Mouse (Mus musculus) lung, postnatal 14 days (tissue): ENCODE measurements around the gene Il16.
A peak's percentile ranks its signal among the peaks of the same experiment; 100 is the strongest.

Source experiments
- DNase-seq: peaks from one replicate; pipeline ENCODE4 v3.0.0; 2021

The Il16 gene

DNA sequence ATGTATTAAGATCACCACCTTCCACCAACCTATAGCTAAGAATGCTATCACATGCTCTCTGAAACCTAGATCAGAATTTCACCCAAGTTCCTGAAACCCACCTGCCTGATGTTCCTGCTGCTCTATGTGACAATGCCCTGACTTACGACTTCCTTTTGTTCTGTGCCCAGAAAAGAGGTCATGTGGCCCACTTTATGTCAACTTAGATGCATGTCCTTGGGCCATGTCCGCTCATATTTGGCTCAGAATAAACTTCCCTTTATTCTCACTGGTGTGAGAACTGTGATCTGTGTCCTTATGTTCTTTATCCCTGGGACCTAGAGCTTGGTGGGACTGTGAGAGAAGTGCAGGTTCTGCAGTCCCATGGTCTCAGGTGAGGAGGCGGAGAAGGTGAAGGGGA lies 68.2 kb downstream of the Il16 start:
- DNase-seq: no peak

DNA sequence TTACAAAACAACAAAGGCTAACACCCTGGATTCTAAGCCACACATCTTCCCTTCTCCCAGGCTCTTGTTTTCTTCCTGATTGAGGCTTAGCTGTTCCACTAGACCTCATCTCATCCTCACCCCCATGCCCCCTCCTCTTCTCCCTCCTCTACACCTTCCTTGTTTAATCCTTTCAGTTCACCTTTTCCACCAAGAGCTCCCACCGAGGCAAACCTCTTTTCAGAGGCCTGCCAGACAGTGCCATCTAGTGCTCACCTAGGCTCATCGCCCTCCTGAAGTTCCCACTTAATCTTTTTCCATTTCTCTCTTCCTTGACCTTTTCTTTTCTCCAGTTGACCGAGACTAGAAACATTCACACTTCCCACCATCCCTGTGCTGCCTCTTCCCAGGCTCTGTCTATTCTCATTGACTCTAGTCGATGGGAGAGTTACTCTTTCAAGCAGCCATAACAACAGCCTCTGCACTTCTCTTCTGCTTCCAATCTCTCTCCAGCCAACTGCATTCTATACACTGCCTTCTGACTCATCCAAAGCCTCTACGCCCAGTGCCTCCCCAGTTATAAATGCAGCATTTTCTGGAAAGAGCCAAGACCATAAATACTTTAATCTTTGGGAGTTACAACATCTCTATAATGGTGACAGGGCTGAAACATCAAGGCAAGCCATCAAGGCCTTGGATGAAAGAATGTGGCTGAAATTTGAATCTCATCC lies 69.8 kb downstream of the Il16 start:
- peak; percentile 49 for DNase-seq

DNA sequence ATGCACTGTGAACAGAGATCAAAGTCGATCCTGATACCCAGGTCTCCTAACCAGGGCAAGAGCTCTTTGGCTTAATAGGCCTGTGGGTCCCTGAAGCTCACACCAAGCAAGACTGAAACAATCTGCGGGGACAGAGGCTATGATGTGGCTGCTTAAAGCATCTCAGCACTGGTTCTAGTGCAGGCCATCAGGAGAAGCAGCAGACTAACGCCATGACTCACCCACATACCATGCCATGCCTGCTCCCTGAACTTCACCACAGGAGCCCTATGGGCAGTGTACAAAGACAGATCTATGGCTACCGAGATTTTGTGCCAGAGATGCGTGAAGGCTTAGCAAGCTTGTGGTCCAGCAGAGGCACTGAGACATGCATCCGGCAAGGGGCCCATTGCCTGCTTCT lies 74.0 kb downstream of the Il16 start:
- DNase-seq: no peak

DNA sequence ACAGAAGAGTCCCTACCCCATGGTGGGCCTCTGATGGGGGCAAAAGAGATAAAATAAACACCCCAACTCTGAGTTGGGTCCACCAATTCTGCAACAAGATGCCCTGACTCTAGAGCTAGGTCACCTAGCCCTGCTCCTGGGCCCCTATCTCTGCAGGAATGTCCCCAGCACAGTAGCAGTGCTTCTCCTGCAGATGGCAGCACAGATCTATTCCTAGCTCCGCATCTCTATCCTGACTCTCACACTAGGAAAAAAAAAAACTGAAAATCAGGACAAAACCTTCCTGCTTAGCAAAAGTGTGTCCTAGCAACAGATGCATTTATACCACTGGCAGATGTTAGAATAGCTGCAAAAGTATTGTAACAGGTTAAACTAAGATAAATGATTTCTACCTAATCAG lies 76.8 kb downstream of the Il16 start:
- peak; percentile 69 for DNase-seq

DNA sequence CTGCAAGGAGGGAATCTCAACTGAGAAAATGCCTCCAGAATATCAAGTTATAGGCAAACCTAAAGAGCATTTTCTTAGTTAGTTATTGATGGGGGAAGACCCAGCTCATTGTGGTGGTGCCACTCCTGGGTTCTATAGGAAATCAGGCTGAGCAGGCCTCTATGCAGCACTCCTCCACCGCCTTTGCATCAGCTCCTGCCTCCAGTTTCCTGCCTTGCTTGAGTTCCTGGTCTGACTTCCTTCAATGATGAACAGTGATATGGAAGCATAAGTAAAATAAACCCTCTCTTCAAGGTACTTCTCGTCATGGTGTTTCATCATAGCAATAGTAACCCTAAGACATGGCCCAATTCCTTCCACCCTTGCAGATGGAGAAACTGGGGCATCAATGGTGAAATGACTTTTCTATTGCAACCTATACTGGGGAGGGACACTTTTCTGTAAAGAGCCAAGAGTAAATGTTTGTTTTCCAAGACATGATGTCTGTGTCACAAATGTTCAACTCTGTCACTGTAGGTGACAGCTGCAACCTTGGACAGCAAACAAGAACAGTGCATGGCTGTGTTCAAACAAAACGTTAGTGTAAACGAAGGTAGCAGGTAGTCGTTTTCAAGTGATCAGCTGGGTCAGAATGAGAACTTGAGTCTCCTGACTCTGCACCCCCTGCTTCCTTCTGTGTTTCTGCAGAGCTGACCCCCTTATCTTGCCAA lies 77.4 kb downstream of the Il16 start:
- DNase-seq: no peak

DNA sequence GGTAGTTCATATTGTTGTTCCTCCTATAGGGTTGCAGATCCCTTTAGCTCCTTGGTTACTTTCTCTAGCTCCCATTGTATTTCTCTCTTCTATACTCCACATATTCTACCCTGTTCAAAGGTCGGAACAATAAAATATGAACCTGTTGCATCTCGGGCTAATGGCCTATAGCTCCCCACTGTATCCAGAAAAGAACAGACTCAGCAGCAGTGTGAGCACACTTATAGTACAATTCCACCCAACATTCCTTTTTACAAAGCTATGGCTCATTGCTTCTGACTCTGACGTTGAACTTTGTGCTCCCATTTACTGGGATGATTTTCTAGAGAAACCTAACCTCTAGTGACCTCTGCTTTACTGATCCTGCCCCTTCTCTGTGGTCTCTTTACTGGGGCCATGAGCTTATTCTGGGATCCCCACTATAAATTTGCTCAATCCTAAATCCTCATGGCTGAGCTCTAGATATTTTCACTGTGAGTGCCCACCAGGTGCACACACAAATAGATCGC lies 79.4 kb downstream of the Il16 start:
- no peak for DNase-seq

DNA sequence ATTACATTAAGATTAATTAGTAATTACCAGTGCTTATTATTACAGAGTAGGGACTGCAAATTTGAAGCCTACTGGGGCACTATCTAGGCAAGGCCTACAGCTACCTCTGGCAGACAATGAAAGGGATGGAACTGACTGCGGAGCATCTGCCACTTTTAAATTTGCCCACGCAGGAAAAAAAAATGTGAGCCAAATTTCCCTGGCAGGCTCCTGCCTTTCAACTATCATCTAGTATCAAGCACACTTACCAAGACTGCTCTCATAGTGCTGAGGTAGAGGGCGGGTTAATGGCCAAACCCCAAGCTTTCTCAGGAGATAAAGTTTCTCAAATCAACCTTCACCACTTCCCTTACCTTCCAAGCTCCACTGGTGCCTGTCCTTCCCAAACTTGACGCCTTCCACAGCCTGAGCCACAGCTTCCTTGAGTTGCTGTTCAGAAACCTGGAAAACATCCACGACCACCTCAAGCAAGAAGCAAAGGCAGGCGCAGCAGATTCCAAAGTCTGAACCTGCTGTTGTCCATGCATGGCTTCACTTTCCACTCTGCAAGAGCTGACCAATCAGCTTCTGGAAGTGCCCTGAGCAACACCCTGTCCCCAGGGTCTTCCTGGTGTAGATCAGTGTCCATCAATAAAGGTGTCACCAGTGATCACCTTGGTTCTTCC lies 82.7 kb downstream of the Il16 start:
- no peak for DNase-seq

DNA sequence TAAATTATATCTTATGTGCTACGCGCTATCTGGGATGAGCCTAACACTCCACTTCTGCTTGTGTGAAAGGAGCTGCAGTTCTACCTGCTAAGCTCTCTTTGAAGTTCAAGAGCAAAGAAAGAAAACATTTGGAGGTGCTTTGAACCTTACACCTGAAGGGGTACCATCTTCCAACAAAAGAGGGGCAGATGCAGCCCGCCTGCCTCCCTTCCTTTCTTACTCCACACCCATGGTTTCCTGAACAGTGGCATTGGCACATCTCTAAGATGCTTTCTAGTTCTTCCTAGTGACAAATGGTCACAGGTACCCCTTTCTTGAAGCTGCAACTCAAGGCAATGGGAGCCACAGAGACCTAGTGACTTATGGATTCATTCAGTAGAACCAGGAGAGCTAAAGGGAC lies 83.8 kb downstream of the Il16 start:
- DNase-seq: no peak

DNA sequence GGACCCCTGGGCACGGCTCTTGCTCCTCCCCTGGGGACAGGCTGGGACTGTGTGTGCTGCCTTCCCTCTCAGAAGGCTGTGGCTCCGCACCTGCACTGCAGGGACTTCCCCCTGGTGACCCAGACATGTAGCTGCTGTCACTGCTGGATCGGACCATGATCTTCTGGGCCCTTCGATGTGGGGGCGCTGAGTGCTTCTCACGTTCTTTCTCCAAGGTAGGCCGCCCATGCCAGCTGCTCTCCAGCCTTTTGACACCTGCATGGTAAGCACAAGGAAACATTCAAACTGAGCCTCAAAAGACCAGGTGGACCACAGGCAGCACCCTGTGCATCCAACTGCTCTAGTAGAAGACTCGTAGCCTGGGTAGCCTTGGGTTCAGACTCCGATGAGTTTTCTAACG lies 84.5 kb downstream of the Il16 start:
- DNase-seq: no peak

DNA sequence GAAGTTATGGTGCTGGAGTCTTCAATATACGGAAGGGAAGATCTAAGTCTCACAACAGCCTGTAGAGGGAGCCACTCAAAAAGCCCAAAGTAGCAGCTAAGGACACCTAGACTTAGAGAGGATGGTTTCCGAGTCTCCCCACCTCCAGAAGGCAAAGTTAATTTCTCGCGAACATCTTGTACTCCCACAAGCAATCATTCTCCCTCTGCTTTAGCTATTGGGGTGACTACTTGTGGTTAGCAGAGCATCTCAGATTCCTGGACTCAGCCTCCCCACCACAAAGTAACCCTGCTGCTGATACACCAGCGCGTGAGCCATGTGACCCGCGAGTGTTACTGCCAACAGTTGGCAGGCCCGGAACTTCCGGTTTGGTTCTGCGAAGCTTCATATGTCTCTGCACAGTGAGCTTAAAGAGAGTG lies 85.2 kb downstream of the Il16 start:
- DNase-seq: no peak

DNA sequence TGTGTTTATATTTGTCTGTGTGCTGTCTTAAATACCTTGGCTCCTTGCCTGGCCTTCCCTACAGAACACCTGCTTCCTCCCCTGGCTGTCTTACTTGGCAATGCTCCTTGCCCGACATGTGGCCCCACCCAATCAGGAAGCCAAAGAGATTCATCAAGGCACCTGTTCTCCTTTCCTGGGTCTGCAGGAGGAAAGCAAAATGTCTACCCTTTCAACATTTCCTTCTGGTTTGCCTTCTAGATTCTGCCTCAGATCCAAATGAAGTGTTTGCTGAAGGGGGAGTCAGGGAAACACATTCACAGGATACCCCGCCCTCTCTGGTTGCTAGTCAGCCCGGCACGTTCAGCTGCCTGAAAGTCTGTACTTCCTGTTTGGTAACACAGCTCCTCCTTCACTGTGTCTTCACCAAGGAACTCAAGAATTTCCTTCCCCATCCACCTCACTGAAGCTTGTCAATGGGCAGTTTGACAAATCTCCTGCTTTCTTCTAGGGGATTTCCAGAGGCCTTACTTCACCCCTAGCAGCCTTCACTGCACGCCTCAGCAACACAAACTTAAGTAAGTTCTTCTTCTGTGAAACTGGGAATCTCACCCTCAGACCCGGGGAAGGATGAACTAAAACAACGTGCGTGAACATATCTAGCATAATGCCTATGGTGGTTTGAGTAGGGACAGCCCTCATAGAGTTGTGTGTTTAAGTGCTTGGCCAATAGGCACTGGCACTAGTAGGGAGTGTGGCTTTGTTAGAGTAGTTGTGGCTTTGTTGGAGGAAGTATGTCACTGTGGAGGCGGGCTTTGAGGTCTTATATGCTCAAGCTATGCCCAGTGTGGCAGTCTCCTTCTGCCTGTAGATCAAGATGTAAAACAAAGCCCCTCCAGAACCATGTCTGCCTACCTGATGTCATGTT lies 86.1 kb downstream of the Il16 start:
- DNase-seq: peak; percentile 26

DNA sequence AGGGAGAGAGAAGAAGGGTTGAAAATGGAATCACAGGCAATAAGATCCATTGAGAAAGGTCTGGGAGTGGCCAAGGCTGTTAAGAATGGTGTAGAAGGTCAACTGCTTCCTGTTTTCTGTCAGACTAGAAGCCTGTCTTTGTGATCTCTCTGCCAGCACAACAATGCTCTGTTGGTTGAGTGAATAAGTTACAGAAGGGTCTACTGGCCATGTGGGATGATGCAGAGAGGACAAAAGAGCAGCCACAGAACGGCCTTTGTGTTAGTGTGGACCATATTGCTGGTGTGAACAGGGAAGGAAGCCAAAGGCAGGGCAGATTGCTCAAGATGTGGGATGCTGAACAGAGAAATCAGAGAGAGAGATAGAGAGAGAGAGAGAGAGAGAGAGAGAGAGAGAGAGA lies 86.8 kb downstream of the Il16 start:
- DNase-seq: no peak

DNA sequence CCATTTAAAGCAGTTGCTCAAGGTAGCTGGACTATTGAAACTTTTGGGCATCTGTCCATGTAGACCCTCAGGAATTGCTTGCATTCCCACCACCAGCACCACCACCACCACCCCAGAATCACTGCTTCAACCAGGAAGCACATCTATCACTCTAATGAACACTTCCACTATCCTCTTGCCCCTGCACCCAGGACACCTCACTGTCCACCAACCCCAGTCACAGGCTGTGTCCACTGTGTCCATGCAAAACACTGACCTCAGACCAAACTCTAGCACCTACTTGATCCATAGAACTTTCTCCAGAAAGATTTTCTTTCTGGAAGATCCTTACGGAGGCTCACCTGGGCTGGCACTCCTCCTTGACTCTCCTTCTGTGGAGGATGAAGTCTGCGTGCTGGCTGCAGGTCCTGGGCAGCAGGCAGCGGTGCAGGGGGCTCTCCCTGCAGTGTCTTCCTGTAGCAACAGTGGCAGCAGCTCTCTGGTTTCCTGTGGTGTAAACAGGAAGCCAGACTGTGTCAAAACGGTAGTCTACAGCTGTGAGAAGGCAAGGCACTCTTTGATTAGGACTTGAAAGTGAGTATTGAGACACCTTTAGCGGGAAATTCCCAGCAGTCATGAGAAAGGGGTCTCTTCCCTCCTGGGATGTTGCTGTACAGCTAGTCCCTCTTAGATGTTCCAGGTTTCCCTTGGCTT lies 90.4 kb downstream of the Il16 start:
- DNase-seq: peak; percentile 48

DNA sequence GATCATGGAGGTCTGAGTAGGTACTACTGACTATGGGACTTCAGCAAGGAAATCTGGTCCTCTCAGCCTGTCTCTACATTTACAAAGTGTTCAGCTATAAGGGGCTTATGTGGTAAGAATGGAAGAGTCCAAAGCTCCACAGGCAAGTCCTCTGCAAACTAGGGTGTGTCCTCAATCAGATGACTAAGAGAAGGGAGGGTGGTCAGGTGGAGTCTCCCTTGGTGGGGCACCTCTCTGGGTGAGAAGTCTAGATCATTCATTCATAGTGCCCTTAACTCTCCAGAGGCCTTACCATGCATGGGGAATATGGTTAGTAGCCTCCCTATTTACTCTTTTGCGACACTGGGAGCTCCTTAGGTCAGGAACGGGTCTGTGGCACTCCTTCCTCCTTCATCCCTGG lies 91.3 kb downstream of the Il16 start:
- DNase-seq: no peak

DNA sequence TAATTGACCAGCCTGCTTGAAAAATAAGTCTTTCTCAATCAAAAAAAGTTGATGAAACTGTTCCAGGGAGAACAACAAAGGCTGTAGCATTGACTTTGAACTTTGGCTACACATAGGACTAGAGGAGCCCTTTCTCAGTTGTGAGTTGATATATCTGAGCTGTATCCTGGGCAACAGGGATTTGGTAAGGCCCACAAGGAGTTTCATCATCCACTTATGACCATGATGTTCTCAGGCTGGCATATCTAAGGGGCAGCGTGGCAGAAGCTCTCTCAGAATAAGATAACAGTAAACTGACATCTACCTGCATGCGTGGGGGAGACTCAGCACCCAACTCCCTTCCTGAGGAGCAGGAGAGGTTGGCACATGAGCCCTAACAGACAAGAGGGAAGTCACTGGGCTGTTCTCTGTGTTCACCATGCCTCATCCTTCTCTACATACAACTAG lies 91.9 kb downstream of the Il16 start:
- no peak for DNase-seq

DNA sequence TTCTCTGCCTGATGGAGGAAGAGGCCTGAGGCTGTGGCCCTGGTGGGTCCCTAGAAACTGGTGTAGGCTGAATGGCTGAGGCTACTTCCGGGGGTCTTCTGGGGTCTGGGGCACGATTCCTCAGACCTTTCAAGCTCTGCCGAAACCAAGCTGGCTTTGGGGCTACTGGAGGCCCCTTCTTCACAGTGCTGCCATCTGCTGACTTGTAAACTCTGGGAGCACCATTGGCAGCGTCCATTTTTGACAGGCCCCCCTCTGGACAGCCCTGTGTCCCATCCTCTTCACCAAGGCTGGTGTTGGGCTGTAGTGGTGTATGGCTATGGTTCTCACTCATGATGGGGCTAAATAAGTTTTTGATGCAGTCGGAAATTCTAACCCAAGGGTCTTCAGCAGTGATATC lies 93.0 kb downstream of the Il16 start:
- no peak for DNase-seq

DNA sequence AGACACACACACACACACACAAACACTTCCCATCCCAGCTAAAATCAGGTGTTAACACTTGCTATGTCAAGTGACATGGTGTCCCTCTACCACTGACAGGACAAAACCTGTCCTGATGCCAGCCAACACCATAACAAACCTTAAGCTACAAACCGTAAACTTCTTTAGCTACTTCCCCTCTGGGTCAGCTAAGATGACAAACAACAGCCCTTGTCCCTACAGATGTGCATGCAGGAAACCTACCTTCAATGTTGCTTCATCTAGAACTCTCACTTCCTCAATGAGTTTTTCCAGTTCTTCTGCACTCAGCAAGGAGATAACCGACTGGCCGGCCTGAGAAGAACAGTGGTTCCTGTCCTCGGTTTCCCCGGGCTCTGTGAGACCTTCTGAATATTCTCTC lies 94.9 kb downstream of the Il16 start:
- DNase-seq: no peak

DNA sequence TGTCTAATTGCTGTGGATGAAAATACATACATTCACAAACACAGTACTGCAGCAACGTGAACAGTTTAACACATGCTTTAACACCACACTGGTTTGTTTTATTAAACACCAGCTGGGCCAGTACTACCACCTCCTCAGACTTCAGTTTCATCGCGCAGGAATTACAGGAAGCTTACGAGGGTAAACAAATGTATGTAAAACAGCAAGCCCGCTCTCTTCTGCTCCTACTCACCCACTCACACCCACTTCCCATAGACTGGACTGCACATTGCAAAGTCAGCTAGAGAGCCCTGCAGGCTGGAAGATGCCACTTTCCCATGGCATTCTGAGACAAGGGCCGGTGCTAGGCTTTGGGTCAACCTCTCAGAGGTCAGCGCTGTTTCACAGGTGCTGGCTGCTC lies 96.7 kb downstream of the Il16 start:
- no peak for DNase-seq

DNA sequence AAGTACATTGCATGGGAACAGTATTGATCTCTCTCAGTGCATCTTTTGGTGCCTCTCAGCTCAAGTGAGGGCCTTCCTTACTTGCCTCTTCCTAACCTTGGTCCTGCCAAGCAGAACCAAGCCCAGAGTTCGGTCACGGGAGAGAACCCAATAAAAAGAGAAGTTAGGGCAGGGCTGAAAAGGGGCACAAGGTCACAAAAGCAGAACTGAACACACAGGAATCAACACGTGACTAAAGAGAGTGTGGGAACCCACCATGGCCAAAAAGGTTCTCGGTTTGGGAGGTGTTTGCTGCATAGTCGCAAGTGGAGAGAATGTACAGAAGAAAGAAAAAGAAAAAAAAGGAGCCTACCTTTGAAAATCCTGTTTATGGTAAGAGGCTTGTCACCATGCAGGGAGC lies 100.0 kb downstream of the Il16 start:
- DNase-seq: no peak

DNA sequence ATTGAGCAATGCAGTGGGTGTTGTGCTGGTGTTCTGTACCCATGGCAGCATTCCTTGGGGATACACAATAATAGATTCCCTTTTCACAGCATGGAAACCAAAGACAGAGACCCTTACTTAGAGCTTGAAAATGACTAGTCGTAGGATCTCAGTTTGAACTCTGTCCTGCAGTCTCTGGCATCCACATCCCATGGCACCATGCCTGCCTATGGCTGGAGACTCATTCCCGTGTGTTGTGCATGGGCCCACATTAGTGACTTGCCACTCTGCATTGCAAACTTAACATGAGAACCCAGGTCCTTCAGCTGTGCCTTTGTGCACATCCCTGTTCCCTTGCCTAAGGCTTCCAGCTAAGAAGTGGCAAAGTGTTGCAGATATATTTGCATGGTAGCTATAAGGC lies 100.8 kb downstream of the Il16 start:
- DNase-seq: no peak

DNA sequence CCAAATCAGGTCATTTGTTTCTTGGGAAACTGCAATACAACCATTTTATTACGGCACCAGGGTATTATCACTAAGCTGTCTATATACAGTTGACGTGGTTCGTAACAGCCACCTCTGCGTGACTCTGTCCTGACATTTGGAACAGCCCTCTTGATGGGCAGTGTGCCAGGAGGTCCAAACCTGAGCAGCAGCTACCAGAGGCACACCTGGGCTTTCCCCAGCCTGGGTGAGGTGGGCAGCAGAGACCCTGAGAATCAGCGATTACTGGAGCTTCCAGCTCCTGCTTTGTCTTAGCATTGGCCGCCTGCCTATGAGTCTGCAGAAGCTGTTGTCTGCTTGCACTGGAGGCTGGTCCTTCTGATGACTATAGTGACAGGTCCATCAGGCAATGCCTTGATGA lies 101.9 kb downstream of the Il16 start:
- no peak for DNase-seq

DNA sequence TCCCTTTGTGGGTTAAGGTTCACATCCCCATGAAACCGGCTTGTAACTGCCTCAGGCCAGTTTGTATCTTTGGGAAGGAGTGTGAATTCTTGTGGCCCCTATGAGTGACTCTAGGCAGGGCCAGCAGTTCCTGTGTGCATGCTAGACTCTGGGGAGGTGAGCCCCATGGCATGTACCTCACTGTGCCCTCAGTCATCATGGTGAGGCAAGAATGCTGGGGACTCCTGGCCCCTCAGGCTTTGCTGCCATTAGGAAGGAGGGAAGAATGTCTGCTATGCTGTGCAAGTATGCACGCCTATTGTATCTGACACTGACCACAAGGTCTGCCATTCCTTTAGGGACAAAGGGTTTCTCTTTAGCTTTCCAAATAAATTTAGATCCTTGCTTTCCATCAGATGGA lies 104.4 kb downstream of the Il16 start:
- DNase-seq: no peak
